Mouse (Mus musculus) ES-Bruce4 (cell line): ENCODE data around the gene Tle3.

Experiments used
- EP300 ChIP-seq: IDR thresholded peaks from 2 replicates; pipeline ENCODE4 v1.6.1; 2011; ENCODE audit warnings: low read depth, low read length; ENCODE audit not compliant: insufficient read depth
- POLR2A ChIP-seq: IDR thresholded peaks from one replicate; pipeline ENCODE4 v1.8.1; 2011; ENCODE audit warnings: low read length; ENCODE audit not compliant: insufficient read depth

- no peak for TF ChIP-seq POLR2A
- TF ChIP-seq EP300 = peak; percentile 50; the same call in 1 of the 2 replicates
Measured at GRCm38 (mm10) chr9:61384646-61385443, 12.7 kb downstream of the Tle3 start.
